Mouse (Mus musculus) testis, postnatal 14 days (tissue): Measurements from ENCODE around the gene Arxes1.
A peak's percentile ranks its signal among the peaks of the same experiment; 100 is the strongest.
"Not testable (repeated sequence)": the region's sequence is repeated elsewhere in the genome, so short reads cannot be mapped to it uniquely, and the experiment has no call there.

Experiments
- DNase-seq: peaks from one replicate; pipeline ENCODE4 v3.0.0; 2021; ENCODE audit warnings: low spot score

The Arxes1 gene

DNA sequence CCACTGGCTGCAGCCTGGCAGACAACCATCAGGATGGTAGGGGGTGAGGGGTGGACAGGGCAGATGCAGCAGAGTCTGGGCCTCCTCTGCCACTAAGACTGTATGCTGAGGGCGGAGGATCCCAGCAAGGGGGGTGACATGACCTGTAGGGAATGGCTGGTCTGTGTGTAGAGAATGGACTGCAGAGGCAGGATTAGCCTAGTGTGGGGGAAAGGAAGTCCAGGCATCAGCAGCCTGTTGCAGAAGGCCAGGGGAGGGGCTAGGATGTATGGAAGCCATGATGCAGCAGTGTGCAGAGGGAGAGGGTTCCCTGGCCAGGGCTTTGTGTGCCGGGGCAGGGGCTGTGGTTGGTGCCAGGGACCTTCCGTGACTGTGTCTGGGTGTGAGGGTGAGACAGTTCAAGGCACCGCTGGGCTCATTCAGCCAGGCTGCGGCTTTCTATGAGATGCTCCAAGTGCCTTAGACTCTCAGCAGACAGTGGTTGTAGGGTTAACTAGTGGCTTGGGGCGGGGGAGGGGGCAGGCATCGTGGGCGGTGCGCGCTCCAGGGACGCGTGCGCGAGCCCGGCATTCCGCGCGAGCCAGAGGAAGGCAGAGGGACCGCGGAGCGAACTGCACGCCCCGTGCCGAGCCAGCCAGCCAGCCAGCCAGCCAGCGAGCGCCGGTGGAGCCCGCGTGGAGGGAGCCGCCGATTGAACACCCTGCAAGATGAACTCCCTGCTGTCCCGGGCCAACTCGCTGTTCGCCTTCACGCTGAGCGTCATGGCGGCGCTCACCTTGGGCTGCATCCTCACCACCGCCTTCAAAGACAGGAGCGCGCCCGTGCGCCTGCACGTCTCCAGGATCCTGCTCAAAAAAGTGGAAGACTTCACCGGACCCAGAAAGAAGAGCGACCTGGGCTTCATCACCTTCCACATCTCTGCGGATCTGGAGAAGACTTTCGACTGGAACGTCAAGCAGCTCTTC, at the start of gene Arxes1:
Arxes1 (plus strand) TSS at position 569 of the 965 bp plus-strand sequence.
- DNase-seq = not testable (repeated sequence)

DNA sequence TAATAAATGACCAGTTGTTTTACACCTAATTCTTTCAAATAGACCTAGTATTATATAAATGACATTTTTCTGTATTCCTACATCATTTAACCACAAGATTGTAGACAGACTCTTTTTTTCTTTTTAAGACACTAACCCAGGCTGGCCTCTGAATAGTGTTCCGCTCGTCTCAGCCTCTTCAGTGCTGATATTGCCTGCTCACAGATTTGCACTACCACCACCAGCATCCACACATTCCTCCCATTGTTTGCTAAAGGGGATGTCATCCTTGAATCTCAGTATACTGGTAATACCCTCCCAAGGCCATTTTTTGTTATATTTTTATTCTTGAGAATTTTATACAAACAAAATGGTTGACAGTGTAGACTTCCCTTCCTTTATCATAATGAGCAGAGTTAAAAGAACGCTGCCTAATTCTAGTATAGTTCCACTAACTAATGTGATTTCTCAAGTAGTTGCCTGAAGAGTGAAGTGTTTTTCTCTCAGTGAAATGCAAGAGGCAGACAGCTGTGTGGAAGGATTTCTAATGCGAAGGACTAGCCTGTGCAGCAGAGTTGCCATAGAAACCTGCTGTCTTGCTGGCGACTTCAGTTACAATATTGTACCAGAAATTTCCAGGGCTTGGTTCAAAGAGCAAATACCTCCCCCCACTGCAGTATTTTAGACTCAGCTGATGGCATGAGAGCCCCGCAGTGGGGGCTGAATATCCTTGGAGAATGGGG, 48.5 kb upstream of the Arxes1 start:
- DNase-seq = no peak

DNA sequence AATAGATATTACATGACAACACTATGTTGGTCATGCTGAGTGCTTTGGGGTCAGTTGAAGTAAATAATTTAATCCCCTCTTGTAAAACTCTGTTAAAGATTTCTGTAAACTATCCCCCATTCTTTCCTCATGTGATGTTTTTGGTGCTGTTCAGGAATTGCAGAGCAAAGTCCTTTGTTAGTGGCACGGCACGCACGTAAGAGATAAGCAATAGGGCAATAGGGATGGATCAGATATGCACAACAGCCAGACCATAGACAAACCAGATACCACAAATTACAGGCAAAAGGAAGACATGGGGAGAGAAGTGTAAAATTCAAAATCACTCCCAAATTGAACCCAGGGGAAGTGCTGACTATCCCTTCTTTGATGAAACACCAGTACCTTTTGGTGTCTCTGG, 46.9 kb upstream of the Arxes1 start:
- DNase-seq = no peak

GRCm38 (mm10) chrX:135990661-135991060, 42.5 kb upstream of the Arxes1 start:
- peak; percentile 56 for DNase-seq

DNA sequence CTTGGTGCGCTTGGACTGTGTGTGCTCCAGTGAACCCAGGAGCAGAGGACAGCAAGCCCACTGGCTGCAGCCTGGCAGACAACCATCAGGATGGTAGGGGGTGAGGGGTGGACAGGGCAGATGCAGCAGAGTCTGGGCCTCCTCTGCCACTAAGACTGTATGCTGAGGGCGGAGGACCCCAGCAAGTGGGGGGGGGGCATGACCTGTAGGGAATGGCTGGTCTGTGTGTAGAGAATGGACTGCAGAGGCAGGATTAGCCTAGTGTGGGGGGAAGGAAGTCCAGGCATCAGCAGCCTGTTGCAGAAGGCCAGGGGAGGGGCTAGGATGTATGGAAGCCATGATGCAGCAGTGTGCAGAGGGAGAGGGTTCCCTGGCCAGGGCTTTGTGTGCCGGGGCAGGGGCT, 40.0 kb upstream of the Arxes1 start:
- not testable (repeated sequence) for DNase-seq

DNA sequence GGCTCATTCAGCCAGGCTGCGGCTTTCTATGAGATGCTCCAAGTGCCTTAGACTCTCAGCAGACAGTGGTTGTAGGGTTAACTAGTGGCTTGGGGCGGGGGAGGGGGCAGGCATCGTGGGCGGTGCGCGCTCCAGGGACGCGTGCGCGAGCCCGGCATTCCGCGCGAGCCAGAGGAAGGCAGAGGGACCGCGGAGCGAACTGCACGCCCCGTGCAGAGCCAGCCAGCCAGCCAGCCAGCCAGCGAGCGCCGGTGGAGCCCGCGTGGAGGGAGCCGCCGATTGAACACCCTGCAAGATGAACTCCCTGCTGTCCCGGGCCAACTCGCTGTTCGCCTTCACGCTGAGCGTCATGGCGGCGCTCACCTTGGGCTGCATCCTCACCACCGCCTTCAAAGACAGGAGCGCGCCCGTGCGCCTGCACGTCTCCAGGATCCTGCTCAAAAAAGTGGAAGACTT, 39.5 kb upstream of the Arxes1 start, which contains the start of gene Arxes2:
Arxes2 (plus strand) TSS at position 161 of the 456 bp plus-strand sequence.
- DNase-seq = not testable (repeated sequence)

- no peak for DNase-seq
Observed at GRCm38 (mm10) chrX:136007199-136007843, 25.8 kb upstream of the Arxes1 start.

- no peak for DNase-seq
Observed at GRCm38 (mm10) chrX:136014392-136014791, 18.8 kb upstream of the Arxes1 start.

DNA sequence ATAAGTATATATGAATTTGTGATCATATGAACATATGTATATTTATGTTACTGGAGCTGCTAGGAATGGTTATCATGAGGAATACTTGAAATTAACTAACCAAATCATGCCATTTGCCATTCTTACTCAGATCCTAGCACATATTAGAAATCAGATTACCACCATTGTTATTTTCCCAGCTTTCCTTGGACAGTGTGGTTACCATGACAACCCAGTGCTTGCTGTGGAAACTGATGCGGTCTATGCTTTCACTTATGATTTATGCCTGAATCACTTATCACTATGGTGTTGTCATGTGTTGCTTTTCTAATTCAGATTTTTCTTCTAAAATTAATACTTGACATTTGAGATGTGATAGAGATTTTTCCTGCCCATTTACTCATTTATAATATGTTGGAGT, 2.8 kb upstream of the Arxes1 start:
- no peak for DNase-seq

- DNase-seq = no peak
Observed at GRCm38 (mm10) chrX:136043726-136044125, 10.6 kb downstream of the Arxes1 start.

GRCm38 (mm10) chrX:136047528-136047927, 14.4 kb downstream of the Arxes1 start:
- DNase-seq = peak; percentile 36

DNA sequence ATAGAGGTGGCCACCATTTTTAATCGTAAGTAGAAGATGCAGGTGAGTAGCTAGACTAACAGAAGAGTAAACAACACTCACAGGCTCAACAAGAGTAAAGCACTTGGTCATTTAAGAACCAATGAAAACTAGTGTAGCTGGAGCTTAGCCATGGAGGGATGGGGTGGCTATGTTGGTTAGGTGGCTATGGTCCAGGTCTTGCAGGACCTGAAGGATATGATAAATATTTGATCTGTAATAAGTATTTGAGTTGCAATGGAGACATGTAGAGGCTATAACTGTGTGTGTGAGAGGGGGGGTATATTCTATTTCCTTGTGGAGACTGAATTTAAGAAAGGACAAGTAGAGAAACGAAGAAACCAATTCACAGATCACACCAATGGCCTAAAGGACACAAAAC, 18.1 kb downstream of the Arxes1 start:
- DNase-seq = no peak

GRCm38 (mm10) chrX:136060698-136061097, 27.5 kb downstream of the Arxes1 start:
- DNase-seq = no peak

GRCm38 (mm10) chrX:136067201-136067991, 34.2 kb downstream of the Arxes1 start:
- not testable (repeated sequence) for DNase-seq

- peak; percentile 42 for DNase-seq
Observed at GRCm38 (mm10) chrX:136068020-136068419, 34.9 kb downstream of the Arxes1 start, which contains the start of gene Bex2. Gene Bex2 (minus strand): TSS chrX:136068236.
